ENCODE assay signal across 20 mouse cellular contexts in the genomic region with DNA sequence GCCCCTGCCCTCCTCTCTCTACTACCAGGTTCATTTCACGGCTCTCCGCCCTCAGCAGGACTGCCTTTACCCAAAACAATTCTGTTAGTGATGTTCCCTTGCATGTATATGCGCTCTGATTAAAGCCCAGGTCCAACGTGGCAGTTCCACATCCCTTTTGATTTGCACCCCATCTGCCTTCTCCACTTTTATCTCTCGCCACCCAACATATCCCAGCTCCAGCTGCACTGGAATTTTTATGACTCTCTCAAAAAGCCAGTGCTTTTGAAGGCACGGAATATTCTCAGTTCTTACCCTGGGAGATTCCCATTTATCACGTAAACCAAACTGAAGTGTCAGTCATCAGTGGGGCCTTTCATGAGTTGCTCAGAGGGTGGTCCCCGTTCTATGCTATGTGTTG.
DNase-seq lines count a peak whose midpoint lies in the region; ATAC-seq lines count a peak whose summit lies in the region.
"Had no signal": no experiment of that assay in that cellular context is flagged by ENCODE, and none has a peak within 500 bp of the region (broad histone marks: within the 10 kb centered on the region; RNA-seq: fewer than 3 reads in every experiment).

No protein-coding gene starts in this region.

- peak; percentile 21 for DNase-seq in embryo, embryonic 10.5 days (ENCODE audit: low spot score)
- no peak for DNase-seq in embryo, embryonic 10 days (ENCODE audit: low spot score)
- DNase-seq in kidney, postnatal 4 days = no peak
- no peak for DNase-seq in adrenal gland, postnatal 14 days
- DNase-seq: adrenal gland, postnatal 10 days; cerebellum, adult 9-10 months; liver; retina, postnatal 1 day; thymus, postnatal 14 days had no signal

- H3K4me1 ChIP-seq in kidney, embryonic 15.5 days = peaks cover 41% of the 10 kb centered on the region
- H3K4me1 ChIP-seq in neural tube, embryonic 14.5 days (ENCODE audit: control insufficient read depth, insufficient read depth, low read length) = no peaks in the 10 kb centered on the region
- no peaks in the 10 kb centered on the region; the same call in 1 of the 2 replicates for H3K4me1 ChIP-seq in neural tube, embryonic 15.5 days
- H3K4me1 ChIP-seq: forebrain, embryonic 13.5 days; limb, embryonic 10.5 days; liver, embryonic 15.5 days had no signal

- H3K4me3 ChIP-seq in kidney, embryonic 15.5 days (replicated peaks) = no peak overlapping the region
- H3K4me3 ChIP-seq in neural tube, embryonic 14.5 days (ENCODE audit: low read depth, low read length) = no peak overlapping the region
- no peak overlapping the region for H3K4me3 ChIP-seq in neural tube, embryonic 15.5 days (replicated peaks)
- H3K4me3 ChIP-seq: forebrain, embryonic 13.5 days; heart, embryonic 10.5 days; limb, embryonic 10.5 days; liver, embryonic 15.5 days had no signal

- no peaks in the 10 kb centered on the region for H3K27me3 ChIP-seq in kidney, embryonic 15.5 days
- H3K27me3 ChIP-seq in neural tube, embryonic 14.5 days (ENCODE audit: control insufficient read depth, insufficient read depth, low read length) = no peaks in the 10 kb centered on the region
- no peaks in the 10 kb centered on the region for H3K27me3 ChIP-seq in neural tube, embryonic 15.5 days (replicated peaks)
- H3K27me3 ChIP-seq: forebrain, embryonic 13.5 days; liver, embryonic 15.5 days had no signal

- H3K36me3 ChIP-seq in kidney, embryonic 15.5 days = no peaks in the 10 kb centered on the region
- H3K36me3 ChIP-seq in neural tube, embryonic 14.5 days (ENCODE audit: control insufficient read depth, insufficient read depth, low read length) = no peaks in the 10 kb centered on the region
- no peaks in the 10 kb centered on the region for H3K36me3 ChIP-seq in neural tube, embryonic 15.5 days
- H3K36me3 ChIP-seq: heart, embryonic 10.5 days; limb, embryonic 10.5 days; liver, embryonic 15.5 days had no signal

- H3K4me2 ChIP-seq in kidney, embryonic 15.5 days = peak overlapping the region; percentile 15; the same call in 1 of the 2 replicates
- no peak overlapping the region for H3K4me2 ChIP-seq in neural tube, embryonic 14.5 days (ENCODE audit: low read depth, low read length)
- no peak overlapping the region for H3K4me2 ChIP-seq in neural tube, embryonic 15.5 days
- H3K4me2 ChIP-seq: forebrain, embryonic 13.5 days; liver, embryonic 15.5 days had no signal

- ATAC-seq in kidney, embryonic 15.5 days (replicated peaks; ENCODE audit: low FRiP score) = 0 out of 2 replicates have a peak, but pooled peaks have one; percentile 44
- ATAC-seq in neural tube, embryonic 14.5 days (ENCODE audit: low read depth) = peak; percentile 14; the same call in 1 of the 2 replicates
- ATAC-seq in neural tube, embryonic 15.5 days (ENCODE audit: low FRiP score) = no peak
- ATAC-seq: forebrain, embryonic 13.5 days; hindbrain, postnatal 0 days; intestine, embryonic 16.5 days; lung, postnatal 0 days had no signal

- peak overlapping the region; percentile 78 for H3K27ac ChIP-seq in kidney, embryonic 15.5 days
- no peak overlapping the region for H3K27ac ChIP-seq in neural tube, embryonic 14.5 days (ENCODE audit: low read depth, low read length)
- H3K27ac ChIP-seq in neural tube, embryonic 15.5 days (replicated peaks) = no peak overlapping the region
- H3K27ac ChIP-seq: forebrain, embryonic 13.5 days; heart, embryonic 10.5 days; hindbrain, postnatal 0 days; limb, embryonic 10.5 days; liver, embryonic 15.5 days; macrophage had no signal

- no peak overlapping the region for H3K9ac ChIP-seq in kidney, embryonic 15.5 days
- H3K9ac ChIP-seq in neural tube, embryonic 14.5 days (replicated peaks; ENCODE audit: low read depth, low read length) = no peak overlapping the region
- H3K9ac ChIP-seq in neural tube, embryonic 15.5 days (replicated peaks) = no peak overlapping the region
- H3K9ac ChIP-seq: forebrain, embryonic 13.5 days; liver, embryonic 15.5 days had no signal

- H3K9me3 ChIP-seq in kidney, embryonic 15.5 days (replicated peaks) = no peaks in the 10 kb centered on the region
- no peaks in the 10 kb centered on the region for H3K9me3 ChIP-seq in neural tube, embryonic 14.5 days (ENCODE audit: control insufficient read depth, low read length)
- no peaks in the 10 kb centered on the region for H3K9me3 ChIP-seq in neural tube, embryonic 15.5 days (replicated peaks)
- H3K9me3 ChIP-seq: forebrain, embryonic 13.5 days; heart, embryonic 10.5 days; limb, embryonic 10.5 days; liver, embryonic 15.5 days had no signal

- WGBS in kidney, embryonic 15.5 days = 41% methylated on average over 8 of the region's 8 CpGs
- WGBS in neural tube, embryonic 14.5 days = 34% methylated on average over 8 of the region's 8 CpGs
- WGBS in neural tube, embryonic 15.5 days = 40% methylated on average over 8 of the region's 8 CpGs
